In genomic region chr16:27453396-27453795, GRCm38 (mm10) we compare ENCODE assay signal across 12 mouse cellular contexts.
A peak's percentile ranks its signal among the peaks of the same experiment; 100 is the strongest.
DNase-seq lines count a peak whose midpoint lies in the region; ATAC-seq and TF ChIP-seq lines count a peak whose summit lies in the region.
"Had no signal": no experiment of that assay in that cellular context is flagged by ENCODE, and none has a peak within 500 bp of the region (broad histone marks: within the 10 kb centered on the region; RNA-seq: fewer than 3 reads in every experiment).

No protein-coding gene starts in this region.

- no peaks in the 10 kb centered on the region for H3K27me3 ChIP-seq in kidney, embryonic 14.5 days (ENCODE audit: control insufficient read depth, insufficient read depth, low read length)
- H3K27me3 ChIP-seq in forebrain, postnatal 0 days (ENCODE audit: insufficient read depth, low read length): no peaks in the 10 kb centered on the region
- no peaks in the 10 kb centered on the region for H3K27me3 ChIP-seq in midbrain, embryonic 15.5 days (replicated peaks)
- H3K27me3 ChIP-seq: embryonic facial prominence, embryonic 15.5 days; limb, embryonic 12.5 days had no signal

- H3K36me3 ChIP-seq in kidney, embryonic 14.5 days (ENCODE audit: control insufficient read depth, insufficient read depth, low read length): peaks cover 8% of the 10 kb centered on the region; the same call in 1 of the 2 replicates
- H3K36me3 ChIP-seq in forebrain, postnatal 0 days (ENCODE audit: insufficient read depth): peaks cover 5% of the 10 kb centered on the region; the same call in 1 of the 2 replicates
- H3K36me3 ChIP-seq in midbrain, embryonic 15.5 days (replicated peaks): no peaks in the 10 kb centered on the region; the same call in 1 of the 2 replicates
- H3K36me3 ChIP-seq: embryonic facial prominence, embryonic 15.5 days had no signal

- no peak overlapping the region for H3K4me2 ChIP-seq in kidney, embryonic 14.5 days (replicated peaks; ENCODE audit: low read depth, low read length)
- H3K4me2 ChIP-seq in forebrain, postnatal 0 days (ENCODE audit: low read depth): no peak overlapping the region
- H3K4me2 ChIP-seq in midbrain, embryonic 15.5 days: no peak overlapping the region
- H3K4me2 ChIP-seq: embryonic facial prominence, embryonic 15.5 days; limb, embryonic 12.5 days had no signal

- no peak overlapping the region for H3K4me3 ChIP-seq in kidney, embryonic 14.5 days (ENCODE audit: low read length)
- no peak overlapping the region for H3K4me3 ChIP-seq in forebrain, postnatal 0 days (ENCODE audit: low read depth, low read length)
- H3K4me3 ChIP-seq in midbrain, embryonic 15.5 days: no peak overlapping the region
- H3K4me3 ChIP-seq: embryonic facial prominence, embryonic 15.5 days; limb, embryonic 12.5 days had no signal

- no peak for TF ChIP-seq CTCF in forebrain, postnatal 0 days (IDR thresholded peaks at IDR 0.05; ENCODE audit: low read depth)

- H3K4me1 ChIP-seq in kidney, embryonic 14.5 days (ENCODE audit: control insufficient read depth, insufficient read depth, low read length): no peaks in the 10 kb centered on the region
- H3K4me1 ChIP-seq in forebrain, postnatal 0 days (ENCODE audit: insufficient read depth): no peaks in the 10 kb centered on the region
- H3K4me1 ChIP-seq in midbrain, embryonic 15.5 days: no peaks in the 10 kb centered on the region
- H3K4me1 ChIP-seq: embryonic facial prominence, embryonic 15.5 days; limb, embryonic 12.5 days had no signal

- H3K9ac ChIP-seq in kidney, embryonic 14.5 days (ENCODE audit: low read depth, low read length): no peak overlapping the region
- H3K9ac ChIP-seq in forebrain, postnatal 0 days: no peak overlapping the region
- no peak overlapping the region for H3K9ac ChIP-seq in midbrain, embryonic 15.5 days
- H3K9ac ChIP-seq: embryonic facial prominence, embryonic 15.5 days; limb, embryonic 12.5 days had no signal

- WGBS in kidney, embryonic 14.5 days: 70% methylated on average over 3 of the region's 3 CpGs
- 57% methylated on average over 3 of the region's 3 CpGs for WGBS in forebrain, postnatal 0 days
- WGBS in midbrain, embryonic 15.5 days: 59% methylated on average over 3 of the region's 3 CpGs

- peak; percentile 79 for DNase-seq in kidney, adult 11 months
- DNase-seq in cerebellum, adult 9-10 months: peak; percentile 13
- peak; percentile 12 for DNase-seq in forebrain, postnatal 0 days
- DNase-seq in heart, adult 11 months: no peak
- DNase-seq in frontal cortex, postnatal 25 days (ENCODE audit: low spot score in 2 of 2): no peak
- DNase-seq: lung, postnatal 36 days had no signal

- H3K27ac ChIP-seq in kidney, embryonic 14.5 days (ENCODE audit: low read depth, low read length): no peak overlapping the region
- no peak overlapping the region for H3K27ac ChIP-seq in forebrain, postnatal 0 days (ENCODE audit: low read depth, low read length)
- no peak overlapping the region for H3K27ac ChIP-seq in midbrain, embryonic 15.5 days
- H3K27ac ChIP-seq: embryonic facial prominence, embryonic 15.5 days; limb, embryonic 12.5 days had no signal

- ATAC-seq in kidney, embryonic 14.5 days (ENCODE audit: low FRiP score, low TSS enrichment): no peak
- ATAC-seq in forebrain, postnatal 0 days: peak; percentile 42
- ATAC-seq in midbrain, embryonic 15.5 days (replicated peaks): peak; percentile 48; the same call in 1 of the 2 replicates
- ATAC-seq: intestine, postnatal 0 days had no signal

- no peaks in the 10 kb centered on the region for H3K9me3 ChIP-seq in kidney, embryonic 14.5 days (ENCODE audit: control insufficient read depth, low read length)
- H3K9me3 ChIP-seq in forebrain, postnatal 0 days (ENCODE audit: low read length): no peaks in the 10 kb centered on the region
- no peaks in the 10 kb centered on the region for H3K9me3 ChIP-seq in midbrain, embryonic 15.5 days
- H3K9me3 ChIP-seq: embryonic facial prominence, embryonic 15.5 days; G1E; limb, embryonic 12.5 days had no signal

Comparison
In these comparisons a context has a peak if more than half of its experiments do, and no peak if none do; other contexts are left out.
1. DNase-seq: peak in kidney, adult 11 months (single experiment), cerebellum, adult 9-10 months (single experiment) and forebrain, postnatal 0 days (single experiment); none in heart, adult 11 months (single experiment) and frontal cortex, postnatal 25 days (0 of 2).